Mouse (Mus musculus) bone marrow macrophage, adult 2 months (primary cell): ENCODE measurements at regions not wholly inside any gene's neighbourhood (a gene's known extent, or its start where the extent isn't known, plus 50 kb on each side); places are given as distances from the start of the nearest gene placed in this dataset.

Experiments
- CTCF ChIP-seq: IDR thresholded peaks from 2 replicates; pipeline ENCODE4 v1.5.1; 2012; ENCODE audit warnings: low read depth, mild to moderate bottlenecking, low read length, moderate library complexity
- POLR2A ChIP-seq: IDR thresholded peaks from 2 replicates; pipeline ENCODE4 v1.6.1; 2012; ENCODE audit warnings: mild to moderate bottlenecking, low read depth, low read length, borderline replicate concordance

DNA sequence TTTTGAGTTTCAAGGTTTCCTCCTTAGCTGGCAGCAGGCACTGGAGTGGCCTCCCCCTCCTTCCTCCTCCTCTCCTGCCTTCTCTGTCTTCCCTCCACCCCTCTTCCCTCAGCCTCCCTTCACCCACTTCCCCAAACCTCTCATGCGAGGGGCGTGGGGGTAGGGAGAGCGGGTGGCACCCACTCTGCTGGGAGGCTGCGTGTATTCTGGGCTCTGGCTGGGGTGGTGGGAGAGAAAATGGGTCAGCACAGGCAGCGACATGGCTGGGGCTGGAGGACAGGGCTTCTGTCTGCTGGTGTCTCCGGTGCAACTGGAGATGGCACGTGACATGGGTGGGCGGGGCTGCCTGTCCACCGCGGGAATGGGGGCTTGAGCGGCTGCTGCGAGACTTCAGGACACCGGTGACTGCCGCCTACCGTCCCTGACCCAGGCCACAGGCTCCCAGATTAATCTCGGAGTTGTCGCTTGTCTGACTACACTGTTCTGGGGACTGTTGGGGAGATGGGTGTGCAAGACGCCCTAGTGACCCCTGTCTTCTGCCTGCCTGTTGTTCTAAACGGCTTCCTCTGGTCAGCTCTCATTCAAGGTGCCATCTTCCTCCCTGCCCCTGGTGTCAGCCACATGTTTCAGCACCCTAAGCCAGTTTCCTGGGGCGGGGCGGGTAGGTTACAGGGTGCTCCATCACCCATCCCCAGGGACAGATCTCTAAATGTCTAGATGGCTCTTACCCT lies 105.0 kb upstream of the Trpm1 start:
- TF ChIP-seq CTCF (no peak), POLR2A (no peak)
